Mouse (Mus musculus) urinary bladder, adult 2 months (tissue): ENCODE data around the gene Gm17535. TPM values are rescaled to one million over a fixed set of nuclear protein-coding genes. Genes with fewer than 3 reads are reported as not detected.
"Not testable (repeated sequence)": the region's sequence is repeated elsewhere in the genome, so short reads cannot be mapped to it uniquely, and the experiment has no call there.

Experiments used
- DNase-seq: peaks from one replicate; pipeline ENCODE4 v3.0.0; 2022; ENCODE audit warnings: low spot score
- polyA plus RNA-seq: library from polyadenylated mRNA; depleted of rRNA; stranded (reverse); fragments of >200 nt; gene quantifications from 2 replicates; pipeline ENCODE4 v1.2.3, GENCODE M21; 2012; rRNA removed

Gene Gm17535
- polyA plus RNA-seq = not detected in 2 replicates

DNA sequence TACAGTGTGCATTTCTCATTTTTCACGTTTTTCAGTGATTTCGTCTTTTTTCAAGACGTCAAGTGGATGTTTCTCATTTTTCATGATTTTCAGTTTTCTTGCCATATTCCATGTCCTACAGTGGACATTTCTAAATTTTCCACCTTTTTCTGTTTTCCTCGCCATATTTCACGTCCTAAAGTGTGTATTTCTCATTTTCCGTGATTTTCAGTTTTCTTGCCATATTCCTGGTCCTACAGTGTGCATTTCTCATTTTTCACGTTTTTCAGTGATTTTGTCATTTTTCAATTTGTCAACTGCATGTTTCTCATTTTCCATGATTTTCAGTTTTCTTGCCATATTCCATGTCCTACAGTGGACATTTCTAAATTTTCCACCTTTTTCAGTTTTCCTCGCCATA lies at the start of gene Gm17535:
TSS of gene Gm17535 (plus strand) at position 301 of the 400 bp plus-strand sequence.
- not testable (repeated sequence) for DNase-seq

DNA sequence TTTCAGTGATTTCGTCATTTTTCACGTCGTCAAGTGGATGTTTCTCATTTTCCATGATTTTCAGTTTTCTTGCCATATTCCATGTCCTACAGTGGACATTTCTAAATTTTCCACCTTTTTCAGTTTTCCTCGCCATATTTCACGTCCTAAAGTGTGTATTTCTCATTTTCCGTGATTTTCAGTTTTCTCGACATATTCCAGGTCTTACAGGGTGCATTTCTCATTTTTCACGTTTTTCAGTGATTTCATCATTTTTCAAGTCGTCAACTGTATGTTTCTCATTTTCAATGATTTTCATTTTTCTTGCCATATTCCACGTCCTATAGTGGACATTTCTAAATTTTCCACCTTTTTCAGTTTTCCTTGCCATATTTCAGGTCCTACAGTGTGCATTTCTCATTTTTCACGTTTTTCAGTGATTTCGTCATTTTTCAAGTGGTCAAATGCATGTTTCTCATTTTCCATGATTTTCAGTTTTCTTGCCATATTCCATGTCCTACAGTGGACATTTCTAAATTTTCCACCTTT lies 33.9 kb upstream of the Gm17535 start, which contains the start of gene Gm10722:
TSS of gene Gm10722 (plus strand) at position 478 of the 528 bp plus-strand sequence.
- DNase-seq = not testable (repeated sequence)

DNA sequence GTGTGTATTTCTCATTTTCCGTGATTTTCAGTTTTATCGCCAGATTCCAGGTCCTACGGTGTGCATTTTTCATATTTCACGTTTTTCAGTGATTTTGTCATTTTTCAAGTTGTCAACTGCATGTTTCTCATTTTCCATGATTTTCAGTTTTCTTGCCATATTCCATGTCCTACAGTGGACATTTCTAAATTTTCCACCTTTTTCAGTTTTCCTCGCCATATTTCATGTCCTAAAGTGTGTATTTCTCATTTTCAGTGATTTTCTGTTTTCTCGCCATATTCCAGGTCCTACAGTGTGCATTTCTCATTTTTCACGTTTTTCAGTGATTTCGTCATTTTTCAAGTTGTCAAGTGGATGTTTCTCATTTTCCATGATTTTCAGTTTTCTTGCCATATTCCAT lies 33.4 kb upstream of the Gm17535 start:
- not testable (repeated sequence) for DNase-seq

DNA sequence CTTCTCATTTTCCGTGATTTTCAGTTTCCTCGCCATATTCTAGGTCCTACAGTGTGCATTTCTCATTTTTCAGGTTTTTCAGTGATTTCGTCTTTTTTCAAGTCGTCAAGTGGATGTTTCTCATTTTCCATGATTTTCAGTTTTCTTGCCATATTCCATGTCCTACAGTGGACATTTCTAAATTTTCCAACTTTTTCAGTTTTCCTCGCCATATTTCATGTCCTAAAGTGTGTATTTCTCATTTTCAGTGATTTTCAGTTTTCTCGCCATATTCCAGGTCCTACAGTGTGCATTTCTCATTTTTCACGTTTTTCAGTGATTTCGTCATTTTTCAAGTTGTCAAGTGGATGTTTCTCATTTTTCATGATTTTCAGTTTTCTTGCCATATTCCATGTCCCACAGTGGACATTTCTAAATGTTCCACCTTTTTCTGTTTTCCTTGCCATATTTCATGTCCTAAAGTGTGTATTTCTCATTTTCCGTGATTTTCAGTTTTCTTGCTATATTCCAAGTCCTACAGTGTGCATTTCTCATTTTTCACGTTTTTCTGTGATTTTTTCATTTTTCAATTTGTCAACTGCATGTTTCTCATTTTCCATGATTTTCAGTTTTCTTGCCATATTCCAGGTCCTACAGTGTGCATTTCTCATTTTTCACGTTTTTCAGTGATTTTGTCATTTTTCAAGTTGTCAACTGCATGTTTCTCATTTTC lies 32.3 kb upstream of the Gm17535 start:
- not testable (repeated sequence) for DNase-seq

DNA sequence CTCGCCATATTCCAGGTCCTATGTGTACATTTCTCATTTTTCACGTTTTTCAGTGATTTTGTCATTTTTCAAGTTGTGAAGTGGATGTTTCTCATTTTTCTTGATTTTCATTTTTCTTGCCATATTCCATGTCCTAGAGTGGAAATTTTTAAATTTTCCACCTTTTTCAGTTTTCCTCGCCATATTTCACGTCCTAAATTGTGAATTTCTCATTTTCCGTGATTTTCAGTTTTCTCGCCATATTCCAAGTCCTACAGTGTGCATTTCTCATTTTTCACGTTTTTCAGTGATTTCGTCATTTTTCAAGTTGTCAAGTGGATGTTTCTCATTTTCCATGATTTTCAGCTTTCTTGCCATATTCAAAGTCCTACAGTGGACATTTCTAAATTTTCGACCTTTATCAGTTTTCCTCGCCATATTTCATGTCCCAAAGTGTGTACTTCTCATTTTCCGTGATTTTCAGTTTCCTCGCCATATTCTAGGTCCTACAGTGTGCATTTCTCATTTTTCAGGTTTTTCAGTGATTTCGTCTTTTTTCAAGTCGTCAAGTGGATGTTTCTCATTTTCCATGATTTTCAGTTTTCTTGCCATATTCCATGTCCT lies 31.5 kb upstream of the Gm17535 start, which contains the start of gene Gm11168:
TSS of gene Gm11168 (plus strand) at position 553 of the 603 bp plus-strand sequence.
- not testable (repeated sequence) for DNase-seq

DNA sequence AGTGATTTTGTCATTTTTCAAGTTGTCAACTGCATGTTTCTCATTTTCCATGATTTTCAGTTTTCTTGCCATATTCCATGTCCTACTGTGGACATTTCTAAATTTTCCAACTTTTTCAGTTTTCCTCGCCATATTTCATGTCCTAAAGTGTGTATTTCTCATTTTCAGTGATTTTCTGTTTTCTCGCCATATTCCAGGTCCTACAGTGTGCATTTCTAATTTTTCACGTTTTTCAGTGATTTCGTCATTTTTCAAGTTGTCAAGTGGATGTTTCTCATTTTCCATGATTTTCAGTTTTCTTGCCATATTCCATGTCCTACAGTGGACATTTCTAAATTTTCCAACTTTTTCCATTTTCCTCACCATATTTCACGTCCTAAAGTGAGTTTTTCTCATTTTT lies 28.2 kb upstream of the Gm17535 start:
- not testable (repeated sequence) for DNase-seq

DNA sequence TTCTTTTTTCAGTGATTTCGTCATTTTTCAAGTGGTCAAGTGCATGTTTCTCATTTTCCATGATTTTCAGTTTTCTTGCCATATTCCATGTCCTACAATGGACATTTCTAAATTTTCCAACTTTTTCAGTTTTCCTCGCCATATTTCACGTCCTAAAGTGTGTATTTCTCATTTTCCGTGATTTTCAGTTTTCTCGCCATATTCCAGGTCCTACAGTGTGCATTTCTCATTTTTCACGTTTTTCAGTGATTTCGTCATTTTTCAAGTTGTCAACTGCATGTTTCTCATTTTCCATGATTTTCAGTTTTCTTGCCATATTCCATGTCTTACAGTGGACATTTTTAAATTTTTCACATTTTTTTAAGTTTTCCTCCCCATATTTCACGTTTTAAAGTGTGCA lies 27.8 kb upstream of the Gm17535 start:
- peak; percentile 24 for DNase-seq

DNA sequence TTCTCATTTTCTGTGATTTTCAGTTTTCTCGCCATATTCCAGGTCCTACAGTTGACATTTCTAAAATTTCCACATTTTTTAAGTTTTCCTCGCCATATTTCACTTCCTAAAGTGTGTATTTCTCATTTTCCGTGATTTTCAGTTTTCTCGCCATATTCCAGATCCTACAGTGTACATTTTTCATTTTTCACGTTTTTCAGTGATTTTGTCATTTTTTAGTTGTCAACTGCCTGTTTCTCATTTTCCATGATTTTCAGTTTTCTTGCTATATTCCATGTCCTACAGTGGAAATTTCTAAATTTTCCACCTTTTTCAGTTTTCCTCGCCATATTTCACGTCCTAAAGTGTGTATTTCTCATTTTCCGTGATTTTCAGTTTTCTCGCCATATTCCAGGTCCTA lies 27.1 kb upstream of the Gm17535 start:
- not testable (repeated sequence) for DNase-seq

DNA sequence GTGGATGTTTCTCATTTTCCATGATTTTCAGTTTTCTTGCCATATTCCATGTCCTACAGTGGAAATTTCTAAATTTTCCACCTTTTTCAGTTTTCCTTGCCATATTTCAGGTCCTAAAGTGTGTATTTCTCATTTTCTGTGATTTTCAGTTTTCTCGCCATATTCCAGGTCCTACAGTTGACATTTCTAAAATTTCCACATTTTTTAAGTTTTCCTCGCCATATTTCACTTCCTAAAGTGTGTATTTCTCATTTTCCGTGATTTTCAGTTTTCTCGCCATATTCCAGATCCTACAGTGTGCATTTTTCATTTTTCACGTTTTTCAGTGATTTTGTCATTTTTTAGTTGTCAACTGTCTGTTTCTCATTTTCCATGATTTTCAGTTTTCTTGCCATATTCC lies 25.1 kb upstream of the Gm17535 start:
- DNase-seq = not testable (repeated sequence)

DNA sequence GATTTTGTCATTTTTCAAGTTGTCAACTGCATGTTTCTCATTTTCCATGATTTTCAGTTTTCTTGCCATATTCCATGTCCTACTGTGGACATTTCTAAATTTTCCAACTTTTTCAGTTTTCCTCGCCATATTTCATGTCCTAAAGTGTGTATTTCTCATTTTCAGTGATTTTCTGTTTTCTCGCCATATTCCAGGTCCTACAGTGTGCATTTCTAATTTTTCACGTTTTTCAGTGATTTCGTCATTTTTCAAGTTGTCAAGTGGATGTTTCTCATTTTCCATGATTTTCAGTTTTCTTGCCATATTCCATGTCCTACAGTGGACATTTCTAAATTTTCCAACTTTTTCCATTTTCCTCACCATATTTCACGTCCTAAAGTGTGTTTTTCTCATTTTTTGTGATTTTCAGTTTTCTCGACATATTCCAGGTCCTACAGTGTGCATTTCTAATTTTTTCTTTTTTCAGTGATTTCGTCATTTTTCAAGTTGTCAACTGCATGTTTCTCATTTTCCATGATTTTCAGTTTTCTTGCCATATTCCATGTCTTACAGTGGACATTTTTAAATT lies 22.3 kb upstream of the Gm17535 start:
- not testable (repeated sequence) for DNase-seq

DNA sequence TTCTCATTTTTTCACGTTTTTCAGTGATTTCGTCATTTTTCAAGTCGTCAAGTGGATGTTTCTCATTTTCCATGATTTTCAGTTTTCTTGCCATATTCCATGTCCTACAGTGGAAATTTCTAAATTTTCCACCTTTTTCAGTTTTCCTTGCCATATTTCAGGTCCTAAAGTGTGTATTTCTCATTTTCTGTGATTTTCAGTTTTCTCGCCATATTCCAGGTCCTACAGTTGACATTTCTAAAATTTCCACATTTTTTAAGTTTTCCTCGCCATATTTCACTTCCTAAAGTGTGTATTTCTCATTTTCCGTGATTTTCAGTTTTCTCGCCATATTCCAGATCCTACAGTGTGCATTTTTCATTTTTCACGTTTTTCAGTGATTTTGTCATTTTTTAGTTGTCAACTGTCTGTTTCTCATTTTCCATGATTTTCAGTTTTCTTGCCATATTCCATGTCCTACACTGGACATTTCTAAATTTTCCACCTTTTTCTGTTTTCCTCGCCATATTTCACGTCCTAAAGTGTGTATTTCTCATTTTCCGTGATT lies 21.6 kb upstream of the Gm17535 start, which contains the start of gene Gm10721:
TSS of gene Gm10721 (plus strand) at position 408 of the 547 bp plus-strand sequence.
- not testable (repeated sequence) for DNase-seq

DNA sequence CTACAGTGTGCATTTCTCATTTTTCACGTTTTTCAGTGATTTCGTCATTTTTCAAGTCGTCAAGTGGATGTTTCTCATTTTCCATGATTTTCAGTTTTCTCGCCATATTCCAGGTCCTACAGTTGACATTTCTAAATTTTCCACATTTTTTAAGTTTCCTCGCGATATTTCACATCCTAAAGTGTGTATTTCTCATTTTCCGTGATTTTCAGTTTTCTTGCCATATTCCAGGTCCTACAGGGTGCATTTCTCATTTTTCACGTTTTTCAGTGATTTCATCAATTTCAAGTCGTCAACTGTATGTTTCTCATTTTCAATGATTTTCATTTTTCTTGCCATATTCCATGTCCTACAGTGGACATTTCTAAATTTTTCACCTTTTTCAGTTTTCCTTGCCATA lies 19.0 kb upstream of the Gm17535 start, which contains the start of gene Gm10720:
TSS of gene Gm10720 (plus strand) at position 301 of the 400 bp plus-strand sequence.
- DNase-seq = not testable (repeated sequence)

DNA sequence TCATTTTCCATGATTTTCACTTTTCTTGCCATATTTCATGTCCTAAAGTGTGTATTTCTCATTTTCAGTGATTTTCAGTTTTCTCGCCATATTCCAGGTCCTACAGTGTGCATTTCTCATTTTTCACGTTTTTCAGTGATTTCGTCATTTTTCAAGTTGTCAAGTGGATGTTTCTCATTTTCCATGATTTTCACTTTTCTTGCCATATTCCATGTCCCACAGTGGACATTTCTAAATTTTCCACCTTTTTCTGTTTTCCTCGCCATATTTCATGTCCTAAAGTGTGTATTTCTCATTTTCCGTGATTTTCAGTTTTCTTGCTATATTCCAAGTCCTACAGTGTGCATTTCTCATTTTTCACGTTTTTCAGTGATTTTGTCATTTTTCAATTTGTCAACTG lies 18.5 kb upstream of the Gm17535 start:
- DNase-seq = not testable (repeated sequence)

- DNase-seq = not testable (repeated sequence)
These were observed 17.3 kb upstream of the Gm17535 start, which contains the start of gene Gm10719 for GRCm38 (mm10) chr9:3017108-3017507. Gene Gm10719, plus strand, starts transcription at chr9:3017408.

DNA sequence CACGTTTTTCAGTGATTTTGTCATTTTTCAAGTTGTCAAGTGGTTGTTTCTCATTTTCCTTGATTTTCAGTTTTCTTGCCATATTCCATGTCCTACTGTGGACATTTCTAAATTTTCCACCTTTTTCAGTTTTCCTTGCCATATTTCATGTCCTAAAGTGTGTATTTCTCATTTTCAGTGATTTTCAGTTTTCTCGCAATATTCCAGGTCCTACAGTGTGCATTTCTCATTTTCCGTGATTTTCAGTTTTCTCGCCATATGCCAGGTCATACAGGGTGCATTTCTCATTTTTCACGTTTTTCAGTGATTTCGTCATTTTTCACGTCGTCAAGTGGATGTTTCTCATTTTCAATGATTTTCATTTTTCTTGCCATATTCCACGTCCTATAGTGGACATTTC lies 15.5 kb upstream of the Gm17535 start:
- DNase-seq = not testable (repeated sequence)

- DNase-seq = not testable (repeated sequence)
These were observed 14.3 kb upstream of the Gm17535 start for GRCm38 (mm10) chr9:3019835-3020727.

DNA sequence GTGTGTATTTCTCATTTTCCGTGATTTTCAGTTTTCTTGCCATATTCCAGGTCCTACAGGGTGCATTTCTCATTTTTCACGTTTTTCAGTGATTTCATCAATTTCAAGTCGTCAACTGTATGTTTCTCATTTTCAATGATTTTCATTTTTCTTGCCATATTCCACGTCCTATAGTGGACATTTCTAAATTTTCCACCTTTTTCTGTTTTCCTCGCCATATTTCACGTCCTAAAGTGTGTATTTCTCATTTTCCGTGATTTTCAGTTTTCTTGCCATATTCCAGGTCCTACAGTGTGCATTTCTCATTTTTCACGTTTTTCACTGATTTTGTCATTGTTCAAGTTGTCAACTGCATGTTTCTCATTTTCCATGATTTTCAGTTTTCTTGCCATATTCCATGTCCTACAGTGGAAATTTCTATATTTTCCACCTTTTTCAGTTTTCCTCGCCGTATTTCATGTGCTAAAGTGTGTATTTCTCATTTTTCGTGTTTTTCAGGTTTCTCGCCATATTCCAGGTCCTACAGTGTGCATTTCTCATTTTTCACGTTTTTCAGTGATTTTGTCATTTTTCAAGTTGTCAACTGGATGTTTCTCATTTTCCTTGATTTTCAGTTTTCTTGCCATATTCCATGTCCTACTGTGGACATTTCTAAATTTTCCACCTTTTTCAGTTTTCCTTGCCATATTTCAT lies 11.9 kb upstream of the Gm17535 start:
- DNase-seq = not testable (repeated sequence)

- not testable (repeated sequence) for DNase-seq
These were observed 11.0 kb upstream of the Gm17535 start, which contains the start of gene Gm10718 for GRCm38 (mm10) chr9:3023312-3023984. Gene Gm10718, plus strand, starts transcription at chr9:3023547.

GRCm38 (mm10) chr9:3023985-3024648 lies 10.3 kb upstream of the Gm17535 start:
- not testable (repeated sequence) for DNase-seq
